Mouse (Mus musculus) lung, embryonic 15.5 days (tissue): ENCODE results near the gene Meiob. TPM values are rescaled to one million over a fixed set of nuclear protein-coding genes. Genes with fewer than 3 reads are reported as not detected.
A peak's percentile ranks its signal among the peaks of the same experiment; 100 is the strongest.

ENCODE experiments used
- ATAC-seq: fragments of 200-750 bp; cut with Nextera tagmentation; 2 replicates; pipeline ENCODE4 v1.8.0; 2017; ENCODE audit warnings: moderate number of reproducible peaks, borderline replicate concordance; ENCODE audit not compliant: low FRiP score, low TSS enrichment; ENCODE audit errors: extremely low read depth
- H3K27ac ChIP-seq: fragments of 300-500 bp; sonication (generic); 2 replicates; pipeline ENCODE4 v1.5.1; 2015; ENCODE audit warnings: moderate library complexity, mild to moderate bottlenecking, inconsistent platforms
- H3K27me3 ChIP-seq: fragments of 300-500 bp; sonication (generic); 2 replicates; pipeline ENCODE4 v1.6.1; 2015; ENCODE audit warnings: inconsistent platforms
- H3K36me3 ChIP-seq: fragments of 300-500 bp; sonication (generic); 2 replicates; pipeline ENCODE4 v1.6.1; 2015; ENCODE audit warnings: inconsistent platforms
- H3K4me1 ChIP-seq: fragments of 300-500 bp; sonication (generic); 2 replicates; pipeline ENCODE4 v1.6.1; 2015; ENCODE audit warnings: inconsistent platforms
- H3K4me2 ChIP-seq: fragments of 300-500 bp; sonication (generic); 2 replicates; pipeline ENCODE4 v1.6.1; 2015; ENCODE audit warnings: inconsistent platforms, mild to moderate bottlenecking, moderate library complexity
- H3K4me3 ChIP-seq: fragments of 300-500 bp; sonication (generic); 2 replicates; pipeline ENCODE4 v1.5.1; 2015; ENCODE audit warnings: mild to moderate bottlenecking, inconsistent platforms
- H3K9ac ChIP-seq: fragments of 300-500 bp; sonication (generic); 2 replicates; pipeline ENCODE4 v1.6.1; 2015; ENCODE audit warnings: inconsistent platforms
- H3K9me3 ChIP-seq: fragments of 300-500 bp; sonication (generic); 2 replicates; pipeline ENCODE4 v1.6.1; 2016; ENCODE audit warnings: inconsistent platforms
- WGBS: fragments of 180-500 bp; shearing (Covaris S2); methylation state at CpG from one replicate; pipeline ENCODE4 v1.1.7; 2015; 5-methylcytosine and 5-hydroxymethylcytosine counted together
- polyA plus RNA-seq: library from polyadenylated mRNA; unstranded; fragments of >200 nt; fragmentation: Nextera tagmentation; extraction: Ambion mirVana; gene quantifications from 2 replicates; pipeline ENCODE4 v1.2.1, GENCODE M21; 2015

Gene Meiob
- polyA plus RNA-seq: not detected in 2 replicates

DNA sequence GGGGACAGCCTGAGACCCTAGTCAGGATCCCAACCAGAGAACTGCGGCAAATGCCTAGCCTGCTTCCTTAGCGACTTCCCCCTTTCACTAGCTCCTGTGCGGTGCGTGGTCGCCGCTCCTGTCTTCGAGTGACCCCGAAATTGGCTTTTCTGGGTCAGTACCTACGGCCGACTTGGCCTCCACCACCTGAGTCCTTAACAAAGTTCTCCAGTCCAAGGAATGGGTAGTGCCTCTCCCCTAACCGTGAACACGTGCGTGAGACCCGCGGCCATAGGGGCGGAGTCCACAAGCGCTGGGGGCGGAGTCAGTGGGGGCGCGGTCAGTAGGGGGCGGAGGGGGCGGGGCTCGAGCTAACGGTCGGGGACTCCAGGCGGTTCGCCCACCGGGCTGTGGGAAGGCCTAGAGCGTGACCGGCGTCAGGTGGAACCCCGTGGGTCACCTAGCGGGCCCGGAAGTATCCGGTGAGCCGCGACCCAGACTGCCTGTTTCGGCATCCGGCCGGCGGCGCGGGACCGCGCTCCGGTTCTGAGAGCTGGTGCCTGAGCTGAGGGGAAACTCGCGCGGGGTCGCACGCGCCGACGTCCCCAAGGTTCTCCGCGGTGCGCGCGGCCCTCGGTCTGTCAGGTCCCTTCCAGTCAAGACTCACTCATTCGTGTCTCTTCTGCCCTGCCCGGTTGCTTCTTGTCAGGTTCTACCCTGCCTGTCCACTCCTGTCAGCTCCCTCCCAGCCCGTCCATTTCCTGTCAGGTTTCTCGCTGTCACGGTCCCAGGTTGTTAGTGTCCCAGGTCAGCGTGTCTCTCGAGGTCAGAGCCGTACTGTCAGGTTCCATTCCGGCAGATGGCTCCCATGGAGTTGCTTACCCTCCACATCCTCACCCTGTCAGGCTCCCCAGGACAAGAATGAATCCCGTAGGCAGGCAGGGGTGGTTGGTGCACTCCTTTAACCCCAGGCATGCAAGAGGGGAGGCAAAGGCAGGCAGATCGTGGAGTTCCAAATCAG lies at the start of gene Meiob:
TSS of gene Meiob (plus strand) at position 338 of the 1,000 bp plus-strand sequence.
- peaks cover 32% of the 10 kb centered on the region for H3K27me3 ChIP-seq
- H3K4me2 ChIP-seq: peak within 1 kb of the TSS; percentile 91
- no peak within 1 kb of the TSS for H3K27ac ChIP-seq
- peak within 1 kb of the TSS; percentile 51 for H3K4me3 ChIP-seq
- peak within 1 kb of the TSS; percentile 47 for H3K9ac ChIP-seq
- no peaks in the 10 kb centered on the region for H3K36me3 ChIP-seq
- no peaks in the 10 kb centered on the region for H3K9me3 ChIP-seq
- under 1% methylated on average over 70 of the region's 71 CpGs for WGBS
- H3K4me1 ChIP-seq: peaks cover 4% of the 10 kb centered on the region; the same call in 1 of the 2 replicates
- ATAC-seq: peak; percentile 89

DNA sequence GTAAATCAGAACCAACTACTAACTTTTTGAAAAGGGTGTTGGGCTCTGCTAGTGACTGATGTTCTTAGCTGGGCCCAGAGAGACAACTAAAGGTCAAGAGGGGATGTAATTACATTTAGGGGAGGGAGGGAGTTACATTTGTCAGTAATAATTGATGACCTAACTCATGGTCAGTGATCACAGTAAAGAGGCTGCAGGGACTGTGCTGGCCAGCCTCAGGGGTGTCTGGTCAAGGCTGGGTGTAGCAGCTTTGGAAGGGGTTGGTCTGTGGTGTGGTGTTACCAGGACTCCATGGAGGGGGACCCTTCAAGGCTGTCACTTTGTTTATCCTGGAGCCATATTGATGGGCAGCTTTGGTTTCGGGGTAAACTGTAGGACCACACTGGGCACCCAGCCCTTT lies 46.7 kb upstream of the Meiob start:
- Histone ChIP-seq H3K9me3 (no peaks in the 10 kb centered on the region), H3K4me1 (peaks cover 10% of the 10 kb centered on the region; the same call in 1 of the 2 replicates), H3K27ac (no peak overlapping the region), H3K36me3 (no peaks in the 10 kb centered on the region), H3K27me3 (peaks cover 33% of the 10 kb centered on the region), H3K9ac (no peak overlapping the region), H3K4me2 (no peak overlapping the region), H3K4me3 (no peak overlapping the region)
- WGBS: 79% methylated on average over 1 of the region's 1 CpGs
- ATAC-seq: no peak

DNA sequence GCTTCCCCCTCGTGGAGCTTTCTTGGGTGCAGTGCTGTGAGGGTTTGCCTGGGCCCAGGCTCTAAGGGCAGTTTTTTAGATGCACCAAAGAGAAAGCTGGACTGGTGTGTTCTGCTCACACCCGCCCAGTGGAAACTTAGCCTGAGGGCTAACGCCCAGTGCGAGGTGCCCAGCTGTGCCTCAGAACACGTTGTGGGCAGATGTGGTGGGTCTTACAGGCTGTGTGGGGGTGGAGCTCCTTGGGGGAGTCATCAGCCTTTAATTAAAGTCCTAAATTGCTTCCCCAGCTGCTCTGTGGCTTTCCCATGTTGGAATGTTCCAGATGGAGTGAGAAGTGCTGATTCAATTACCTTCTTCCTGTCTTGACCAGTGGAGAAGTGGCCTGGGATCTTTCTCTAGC lies 43.0 kb upstream of the Meiob start:
- H3K4me2 ChIP-seq: no peak overlapping the region
- H3K4me1 ChIP-seq: peaks cover 7% of the 10 kb centered on the region; the same call in 1 of the 2 replicates
- ATAC-seq: no peak
- no peak overlapping the region for H3K9ac ChIP-seq
- H3K27me3 ChIP-seq: no peaks in the 10 kb centered on the region
- H3K9me3 ChIP-seq: no peaks in the 10 kb centered on the region
- H3K27ac ChIP-seq: no peak overlapping the region
- no peaks in the 10 kb centered on the region for H3K36me3 ChIP-seq
- H3K4me3 ChIP-seq: no peak overlapping the region
- WGBS: 59% methylated on average over 5 of the region's 5 CpGs

GRCm38 (mm10) chr17:24765016-24765905 lies 38.8 kb upstream of the Meiob start:
- H3K4me1 ChIP-seq: peaks cover 12% of the 10 kb centered on the region; the same call in 1 of the 2 replicates
- no peak overlapping the region for H3K4me3 ChIP-seq
- no peak overlapping the region for H3K4me2 ChIP-seq
- WGBS: 36% methylated on average over 22 of the region's 22 CpGs
- H3K27me3 ChIP-seq: no peaks in the 10 kb centered on the region
- H3K36me3 ChIP-seq: no peaks in the 10 kb centered on the region
- H3K9me3 ChIP-seq: no peaks in the 10 kb centered on the region
- peak; percentile 52; the same call in 1 of the 2 replicates for ATAC-seq
- H3K27ac ChIP-seq: no peak overlapping the region
- no peak overlapping the region for H3K9ac ChIP-seq

DNA sequence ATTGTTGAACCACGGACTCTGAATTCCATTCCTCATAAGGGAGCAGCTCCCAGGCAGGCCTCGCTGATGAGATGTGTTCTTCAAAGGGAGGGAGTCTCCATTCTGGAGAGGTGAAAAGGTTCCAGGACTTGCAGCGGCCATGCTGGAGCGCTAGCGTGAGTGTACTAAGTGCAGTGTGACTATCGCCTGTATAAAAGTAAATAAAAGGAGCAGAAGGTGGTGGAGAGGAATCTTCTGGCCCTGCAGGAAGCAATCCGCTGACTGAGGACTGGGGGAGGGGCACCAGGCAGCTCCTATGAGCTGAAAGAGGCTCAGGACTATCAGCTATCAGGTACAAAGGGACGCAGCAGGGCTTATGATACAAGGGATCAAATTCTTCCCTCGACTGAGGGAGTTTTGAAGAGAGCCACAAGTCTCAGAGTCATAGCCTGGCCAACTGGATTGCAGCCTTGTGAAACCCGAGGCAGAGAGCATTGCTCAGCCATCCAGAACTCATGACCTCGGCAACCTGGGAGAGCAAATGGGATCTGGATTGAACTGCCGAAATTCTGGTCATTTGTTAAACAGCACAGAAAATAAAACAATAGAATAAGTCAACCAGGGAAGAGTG lies 37.7 kb upstream of the Meiob start:
- no peaks in the 10 kb centered on the region for H3K27me3 ChIP-seq
- no peak overlapping the region for H3K27ac ChIP-seq
- H3K4me1 ChIP-seq: peaks cover 12% of the 10 kb centered on the region; the same call in 1 of the 2 replicates
- H3K36me3 ChIP-seq: no peaks in the 10 kb centered on the region
- H3K4me2 ChIP-seq: no peak overlapping the region
- WGBS: 18% methylated on average over 12 of the region's 12 CpGs
- no peak overlapping the region for H3K9ac ChIP-seq
- no peak overlapping the region for H3K4me3 ChIP-seq
- no peak for ATAC-seq
- no peaks in the 10 kb centered on the region for H3K9me3 ChIP-seq

- H3K27ac ChIP-seq: peak overlapping the region; percentile 25
- H3K27me3 ChIP-seq: no peaks in the 10 kb centered on the region
- H3K4me1 ChIP-seq: peaks cover 12% of the 10 kb centered on the region; the same call in 1 of the 2 replicates
- no peaks in the 10 kb centered on the region for H3K36me3 ChIP-seq
- no peak overlapping the region for H3K4me3 ChIP-seq
- H3K9ac ChIP-seq: no peak overlapping the region
- ATAC-seq: no peak
- WGBS: 26% methylated on average over 3 of the region's 3 CpGs
- no peak overlapping the region for H3K4me2 ChIP-seq
- H3K9me3 ChIP-seq: no peaks in the 10 kb centered on the region
Observed at GRCm38 (mm10) chr17:24769146-24769545, 34.9 kb upstream of the Meiob start.

DNA sequence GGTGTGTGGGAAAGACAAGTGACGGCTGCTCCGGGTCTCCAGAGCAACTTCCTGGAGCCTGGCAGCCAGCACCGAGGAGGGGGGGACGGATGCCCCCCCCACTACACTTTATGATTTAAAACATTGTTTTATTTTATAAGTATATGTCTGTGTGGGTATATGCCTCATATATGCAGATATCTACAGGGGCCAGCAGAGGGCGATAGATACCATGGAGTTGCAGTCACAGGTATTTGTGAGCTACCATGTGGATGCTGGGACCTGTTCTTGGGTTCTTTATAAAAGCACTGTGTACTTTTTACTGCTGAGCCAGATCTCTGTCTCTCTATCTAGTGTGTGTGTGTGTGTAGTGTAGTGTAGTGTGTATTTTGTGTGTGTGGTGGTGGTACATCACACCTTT lies 30.8 kb upstream of the Meiob start:
- Histone ChIP-seq H3K36me3 (no peaks in the 10 kb centered on the region), H3K27me3 (no peaks in the 10 kb centered on the region), H3K27ac (no peak overlapping the region), H3K4me2 (no peak overlapping the region), H3K9me3 (no peaks in the 10 kb centered on the region), H3K9ac (no peak overlapping the region), H3K4me3 (no peak overlapping the region), H3K4me1 (no peaks in the 10 kb centered on the region; the same call in 1 of the 2 replicates)
- WGBS: 77% methylated on average over 5 of the region's 5 CpGs
- ATAC-seq: no peak

DNA sequence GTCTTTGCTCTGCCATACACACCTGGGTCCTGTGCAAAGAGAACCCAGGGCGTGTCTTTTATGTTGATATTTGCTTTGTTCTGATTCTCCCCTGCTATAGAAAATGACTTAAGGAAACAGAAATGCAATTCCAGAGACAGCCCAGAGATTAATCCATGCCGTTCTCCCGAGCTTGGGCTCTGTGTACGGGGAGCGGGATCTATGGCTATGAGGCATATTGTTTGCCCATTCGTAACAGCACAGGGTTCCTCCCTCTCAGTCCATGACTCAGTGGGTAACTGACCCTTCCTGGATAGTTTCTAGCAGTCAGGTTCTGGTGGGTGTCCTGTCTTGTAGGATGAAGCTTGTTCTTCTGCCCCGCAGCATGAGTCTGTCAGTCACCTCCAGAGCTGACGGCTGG lies 28.9 kb upstream of the Meiob start:
- Histone ChIP-seq H3K4me1 (no peaks in the 10 kb centered on the region), H3K9ac (no peak overlapping the region), H3K36me3 (no peaks in the 10 kb centered on the region), H3K9me3 (no peaks in the 10 kb centered on the region), H3K27ac (0 out of 2 replicates have a peak overlapping the region, but pooled peaks have one; percentile 31), H3K4me2 (no peak overlapping the region), H3K27me3 (no peaks in the 10 kb centered on the region), H3K4me3 (no peak overlapping the region)
- no peak for ATAC-seq
- 70% methylated on average over 8 of the region's 8 CpGs for WGBS

DNA sequence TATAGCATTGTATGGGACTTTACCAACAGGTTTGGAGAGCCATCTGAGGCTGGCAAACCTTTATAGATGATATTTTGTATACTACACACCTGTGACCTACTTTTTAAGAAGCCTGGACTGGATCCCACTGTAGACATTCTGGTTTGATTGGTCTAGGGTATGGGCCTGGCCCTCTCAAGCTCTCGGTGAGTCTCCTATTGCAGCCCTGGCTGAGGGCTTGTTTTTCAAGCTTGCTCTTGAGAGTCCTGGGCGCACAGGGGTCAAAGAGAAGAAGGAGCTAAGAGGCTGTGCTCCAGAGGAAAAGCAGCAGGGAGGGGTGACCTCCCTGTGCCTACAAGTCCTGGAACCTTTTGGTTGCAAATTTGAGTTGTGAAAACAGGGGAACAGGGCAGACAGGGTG lies 27.0 kb upstream of the Meiob start:
- Histone ChIP-seq H3K9me3 (no peaks in the 10 kb centered on the region), H3K4me1 (no peaks in the 10 kb centered on the region), H3K4me3 (no peak overlapping the region), H3K4me2 (no peak overlapping the region), H3K27me3 (no peaks in the 10 kb centered on the region), H3K27ac (no peak overlapping the region), H3K9ac (no peak overlapping the region), H3K36me3 (no peaks in the 10 kb centered on the region)
- WGBS: 59% methylated on average over 2 of the region's 2 CpGs
- peak; percentile 52; the same call in 1 of the 2 replicates for ATAC-seq

DNA sequence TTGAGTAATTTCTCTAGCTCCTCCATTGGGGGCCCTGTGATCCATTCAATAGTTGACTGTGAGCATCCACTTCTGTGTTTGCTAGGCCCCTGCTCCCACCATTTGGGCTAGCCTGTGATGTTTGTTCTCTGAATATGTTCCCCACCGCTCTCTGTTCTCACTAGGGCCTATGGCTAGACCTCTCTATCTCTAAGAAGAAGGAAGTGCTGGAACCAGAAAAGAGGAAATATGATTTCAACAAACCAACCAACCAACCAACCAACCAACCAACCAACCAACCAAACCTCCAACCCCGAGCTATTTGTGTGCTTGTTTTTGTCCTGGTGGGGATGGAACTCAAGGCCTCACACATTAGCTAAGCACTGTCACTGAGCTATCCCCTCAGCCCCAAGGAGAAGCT lies 23.3 kb upstream of the Meiob start:
- Histone ChIP-seq H3K4me1 (no peaks in the 10 kb centered on the region), H3K36me3 (no peaks in the 10 kb centered on the region), H3K4me2 (no peak overlapping the region), H3K27ac (no peak overlapping the region), H3K4me3 (no peak overlapping the region), H3K27me3 (no peaks in the 10 kb centered on the region), H3K9me3 (no peaks in the 10 kb centered on the region), H3K9ac (no peak overlapping the region)
- ATAC-seq: no peak
- WGBS: 86% methylated on average over 2 of the region's 2 CpGs

- 30% methylated on average over 8 of the region's 8 CpGs for WGBS
- Histone ChIP-seq H3K4me1 (no peaks in the 10 kb centered on the region), H3K4me2 (no peak overlapping the region), H3K36me3 (no peaks in the 10 kb centered on the region), H3K9ac (no peak overlapping the region), H3K27me3 (no peaks in the 10 kb centered on the region), H3K4me3 (no peak overlapping the region), H3K27ac (no peak overlapping the region), H3K9me3 (no peaks in the 10 kb centered on the region)
- ATAC-seq: no peak
Observed at GRCm38 (mm10) chr17:24792190-24792589, 11.9 kb upstream of the Meiob start.
